Mouse (Mus musculus): ENCODE results near the gene Socs2. TPM values are rescaled to one million over a fixed set of nuclear protein-coding genes. Genes with fewer than 3 reads are reported as not detected.

Gene Socs2
- 62.7 TPM for polyA plus RNA-seq (2014; fragmentation: Illumina TruSeq; extraction: RNeasy Lipid Tissue Mini Kit (QIAGEN cat#74804); ENCODE audit: low read depth, low replicate concordance)

DNA sequence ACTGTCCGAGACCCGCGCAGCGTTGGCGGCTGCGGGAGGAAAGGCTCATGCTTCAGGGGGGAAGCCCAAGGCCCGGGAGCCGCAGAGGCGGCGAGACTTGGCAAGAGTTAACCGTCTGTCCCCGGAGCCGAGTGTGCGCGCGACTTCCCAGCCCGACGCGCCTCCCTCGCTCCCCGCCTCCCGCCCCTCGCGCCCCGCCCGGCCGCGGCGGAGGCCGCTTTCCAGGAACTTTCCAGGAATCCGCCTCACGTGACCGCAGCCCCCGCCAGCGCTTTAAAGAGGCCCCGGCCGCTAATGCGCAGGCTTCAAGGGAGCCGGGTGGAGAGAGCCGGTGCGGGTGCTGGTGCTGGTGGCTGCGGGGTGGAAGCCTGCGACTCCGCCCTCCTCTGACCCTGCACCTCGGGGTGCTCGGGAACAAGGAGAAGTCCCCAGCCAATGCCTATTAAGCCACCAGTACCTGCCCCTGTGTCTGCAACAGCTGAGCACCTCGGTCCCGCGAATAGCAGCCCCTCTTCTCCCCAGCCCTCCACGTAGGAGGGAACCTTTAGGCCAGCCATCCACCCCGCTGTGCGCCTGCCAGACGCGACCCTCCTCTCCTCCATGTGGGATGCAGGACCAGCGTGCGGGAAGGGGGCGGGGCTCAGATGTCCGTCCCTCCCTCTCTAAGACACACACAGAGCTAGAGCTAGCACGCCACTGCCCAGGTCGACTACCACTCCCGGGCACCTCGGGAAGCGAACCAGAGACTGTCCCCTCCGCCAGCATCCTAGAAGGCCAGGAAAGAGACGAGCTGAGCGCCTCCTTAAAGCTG, at the start of gene Socs2:
Gene Socs2 (minus strand): TSS at position 496 of the 811 bp plus-strand sequence.

Other genes with a start within 250 kb of the Socs2 start
- gene Cradd, start 93.0 kb downstream of the Socs2 start, polyA plus RNA-seq (2014; fragmentation: Illumina TruSeq; extraction: RNeasy Lipid Tissue Mini Kit (QIAGEN cat#74804); ENCODE audit: low read depth, low replicate concordance): 9.7 TPM
- gene Mrpl42, start 84.8 kb upstream of the Socs2 start, polyA plus RNA-seq (2014; fragmentation: Illumina TruSeq; extraction: RNeasy Lipid Tissue Mini Kit (QIAGEN cat#74804); ENCODE audit: low read depth, low replicate concordance): 175 TPM
- 742 TPM for gene Ube2n, start 98.0 kb upstream of the Socs2 start, polyA plus RNA-seq (2014; fragmentation: Illumina TruSeq; extraction: RNeasy Lipid Tissue Mini Kit (QIAGEN cat#74804); ENCODE audit: low read depth, low replicate concordance)
- 360 TPM for gene Nudt4, start 147.0 kb upstream of the Socs2 start, polyA plus RNA-seq (2014; fragmentation: Illumina TruSeq; extraction: RNeasy Lipid Tissue Mini Kit (QIAGEN cat#74804); ENCODE audit: low read depth, low replicate concordance)